Mouse (Mus musculus) midbrain, embryonic 12.5 days (tissue): ENCODE data around the gene Ttc21a. TPM values are rescaled to one million over a fixed set of nuclear protein-coding genes. Genes with fewer than 3 reads are reported as not detected.

Source experiments
- ATAC-seq: fragments of 200-750 bp; cut with Nextera tagmentation; 2 replicates; pipeline ENCODE4 v1.8.0; 2017; ENCODE audit warnings: low read depth, moderate TSS enrichment, moderate library complexity; ENCODE audit not compliant: low FRiP score
- H3K27ac ChIP-seq: fragments of 300-500 bp; sonication (generic); replicated peaks from 2 replicates; pipeline ENCODE4 v1.5.1; 2016; ENCODE audit warnings: mild to moderate bottlenecking
- H3K27me3 ChIP-seq: fragments of 300-500 bp; sonication (generic); 2 replicates; pipeline ENCODE4 v1.6.1; 2016; ENCODE audit warnings: mild to moderate bottlenecking
- H3K36me3 ChIP-seq: fragments of 300-500 bp; sonication (generic); 2 replicates; pipeline ENCODE4 v1.6.1; 2016
- H3K4me1 ChIP-seq: fragments of 300-500 bp; sonication (generic); 2 replicates; pipeline ENCODE4 v1.6.1; 2016
- H3K4me2 ChIP-seq: fragments of 300-500 bp; sonication (generic); replicated peaks from 2 replicates; pipeline ENCODE4 v1.6.1; 2016; ENCODE audit warnings: mild to moderate bottlenecking, moderate library complexity
- H3K4me3 ChIP-seq: fragments of 300-500 bp; sonication (generic); 2 replicates; pipeline ENCODE4 v1.5.1; 2016; ENCODE audit warnings: mild to moderate bottlenecking
- H3K9ac ChIP-seq: fragments of 300-500 bp; sonication (generic); replicated peaks from 2 replicates; pipeline ENCODE4 v1.6.1; 2016; ENCODE audit warnings: mild to moderate bottlenecking, moderate library complexity
- H3K9me3 ChIP-seq: fragments of 300-500 bp; sonication (generic); 2 replicates; pipeline ENCODE4 v1.6.1; 2016; ENCODE audit warnings: mild to moderate bottlenecking
- WGBS: fragments of 180-500 bp; shearing (Covaris S2); methylation state at CpG from one replicate; pipeline ENCODE4 v1.1.7; 2016; 5-methylcytosine and 5-hydroxymethylcytosine counted together
- polyA plus RNA-seq: library from polyadenylated mRNA; unstranded; fragments of >200 nt; fragmentation: Nextera tagmentation; extraction: Ambion mirVana; gene quantifications from 2 replicates; pipeline ENCODE4 v1.2.1, GENCODE M21; 2016

The Ttc21a gene
- polyA plus RNA-seq, 1 experiment from 2014 or later, result 0.22 TPM

DNA sequence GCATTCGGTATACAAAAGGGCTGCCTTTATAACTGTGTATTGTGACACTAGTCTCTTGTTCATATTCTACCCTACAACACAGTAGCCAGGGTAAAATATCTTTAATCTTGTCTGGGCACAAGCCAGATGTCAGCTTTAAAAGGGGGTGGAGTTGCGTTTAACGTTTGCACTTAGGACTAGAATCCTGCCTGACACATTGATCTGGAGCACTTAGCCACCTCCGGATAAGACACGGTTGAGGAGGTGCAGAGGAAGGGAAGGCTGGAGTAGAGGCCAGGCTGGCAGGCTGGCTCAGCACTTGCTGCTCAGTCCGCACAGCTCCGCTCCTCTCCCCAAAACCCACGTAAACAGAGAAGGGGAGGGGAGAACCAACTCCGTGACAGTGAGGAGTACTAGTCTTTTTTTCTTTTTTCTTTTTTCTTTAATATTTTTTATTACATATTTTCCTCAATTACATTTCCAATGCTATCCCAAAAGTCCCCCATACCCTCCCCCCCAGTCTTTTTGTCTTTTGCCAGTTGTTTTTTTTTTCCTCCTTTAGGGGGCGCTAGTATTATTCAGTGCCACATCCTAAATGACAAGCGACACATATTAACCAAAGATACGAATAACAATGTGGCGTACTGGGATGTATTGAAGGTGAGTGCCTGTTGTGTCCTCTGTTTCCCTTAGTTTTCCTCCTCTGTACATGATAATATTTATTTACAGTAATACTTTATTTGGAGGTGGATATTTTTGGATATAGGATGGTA is 24.1 kb upstream of the Ttc21a start:
- Histone ChIP-seq H3K4me3 (no peak overlapping the region), H3K9me3 (no peaks in the 10 kb centered on the region), H3K4me2 (no peak overlapping the region), H3K27me3 (no peaks in the 10 kb centered on the region), H3K36me3 (peaks cover 88% of the 10 kb centered on the region), H3K4me1 (no peaks in the 10 kb centered on the region), H3K27ac (no peak overlapping the region), H3K9ac (no peak overlapping the region)
- ATAC-seq, result no peak
- 74% methylated on average over 13 of the region's 13 CpGs for WGBS

DNA sequence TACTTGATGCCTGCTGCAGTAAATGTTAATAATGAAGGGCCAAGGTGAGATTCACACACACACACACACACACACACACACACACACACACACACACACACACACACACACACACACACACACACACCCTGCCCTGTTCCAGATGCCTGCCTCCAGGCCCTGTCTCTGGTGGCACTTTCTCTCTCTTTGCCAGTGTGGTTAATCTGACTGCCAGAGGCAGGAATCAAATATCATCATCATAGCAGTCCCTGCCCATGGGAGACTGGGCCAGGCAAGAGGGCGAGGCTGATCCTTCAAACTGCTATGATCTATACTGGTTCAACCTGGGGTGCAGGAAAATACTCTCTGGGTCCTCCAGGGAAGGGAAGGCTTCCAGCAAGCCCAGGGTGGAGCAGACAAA is 17.5 kb upstream of the Ttc21a start:
- Histone ChIP-seq H3K4me2 (no peak overlapping the region), H3K27ac (no peak overlapping the region), H3K4me3 (no peak overlapping the region), H3K4me1 (no peaks in the 10 kb centered on the region), H3K36me3 (peaks cover 88% of the 10 kb centered on the region), H3K9me3 (no peaks in the 10 kb centered on the region), H3K9ac (no peak overlapping the region), H3K27me3 (no peaks in the 10 kb centered on the region)
- WGBS, result 83% methylated on average over 1 of the region's 1 CpGs
- no peak for ATAC-seq

DNA sequence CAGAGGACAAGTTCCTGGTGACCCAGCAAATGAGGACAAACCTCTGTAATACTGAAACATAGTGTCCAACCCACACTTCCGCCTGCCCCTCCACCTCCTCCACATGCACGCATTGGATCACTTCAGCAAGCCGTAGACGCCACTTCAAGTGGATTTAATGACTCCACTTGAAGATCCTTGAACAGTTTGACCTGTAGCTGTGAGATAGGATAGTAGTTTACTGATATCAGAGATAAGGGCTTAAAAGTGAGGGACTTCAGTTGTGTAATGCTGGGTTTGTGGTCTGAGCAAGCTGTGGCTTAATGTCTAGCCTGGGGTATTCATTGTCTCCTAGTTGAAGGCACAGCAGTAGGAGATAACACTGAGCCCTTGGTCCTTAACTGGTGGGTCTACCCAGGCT is 13.9 kb upstream of the Ttc21a start:
- Histone ChIP-seq H3K4me1 (no peaks in the 10 kb centered on the region), H3K4me3 (no peak overlapping the region), H3K27me3 (no peaks in the 10 kb centered on the region), H3K9me3 (no peaks in the 10 kb centered on the region), H3K9ac (no peak overlapping the region), H3K4me2 (no peak overlapping the region), H3K27ac (no peak overlapping the region), H3K36me3 (peaks cover 93% of the 10 kb centered on the region)
- 89% methylated on average over 4 of the region's 4 CpGs for WGBS
- no peak for ATAC-seq

DNA sequence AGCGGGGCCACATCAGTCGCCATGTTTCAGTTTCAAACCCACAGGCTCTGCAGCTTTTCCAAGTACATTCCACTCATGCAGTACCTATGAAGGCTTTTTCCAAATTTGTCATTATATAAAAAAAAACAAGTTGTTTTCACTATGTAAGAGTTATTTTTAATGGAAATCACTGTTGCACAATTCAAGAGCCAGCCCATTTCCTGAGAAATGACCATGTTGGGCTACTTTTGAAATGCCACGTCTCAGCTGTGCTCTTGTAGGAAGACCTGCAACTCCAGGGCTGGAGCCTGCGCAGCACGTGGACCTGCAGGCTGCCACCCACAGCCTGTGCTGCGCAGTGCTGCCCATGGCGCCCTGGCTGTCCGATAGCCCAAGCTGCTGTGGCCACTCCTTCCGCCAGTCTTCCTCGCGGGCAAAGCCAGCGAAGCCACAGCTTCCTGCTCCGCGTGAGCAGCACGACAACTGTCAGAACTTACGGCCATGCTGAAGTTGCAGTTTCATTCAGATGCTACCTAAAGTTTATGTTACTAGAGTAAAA is 12.2 kb upstream of the Ttc21a start:
- Histone ChIP-seq H3K9me3 (no peaks in the 10 kb centered on the region), H3K9ac (no peak overlapping the region), H3K4me3 (no peak overlapping the region), H3K27me3 (no peaks in the 10 kb centered on the region), H3K27ac (no peak overlapping the region), H3K4me2 (no peak overlapping the region), H3K36me3 (peaks cover 93% of the 10 kb centered on the region), H3K4me1 (no peaks in the 10 kb centered on the region)
- 96% methylated on average over 16 of the region's 16 CpGs for WGBS
- no peak for ATAC-seq

DNA sequence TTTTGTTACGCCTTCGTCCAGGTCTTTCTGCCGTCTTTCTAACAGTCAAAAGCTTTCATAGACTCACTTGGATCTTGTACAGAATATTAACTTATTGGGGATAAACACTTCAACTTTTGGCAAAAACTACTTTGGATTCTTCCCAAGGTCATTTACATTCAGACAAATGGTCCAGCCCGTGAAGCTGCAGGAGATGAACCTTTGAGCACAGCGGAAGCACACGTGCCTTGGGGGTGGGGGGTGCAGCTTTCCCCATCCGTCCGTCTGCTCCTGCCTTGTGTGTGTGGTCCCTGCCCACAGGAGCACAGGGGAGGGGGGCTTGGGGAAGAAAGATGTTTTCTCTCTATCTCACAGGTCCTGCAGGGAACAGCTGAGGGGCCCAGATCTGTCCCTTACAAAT is 11.7 kb upstream of the Ttc21a start:
- 95% methylated on average over 8 of the region's 8 CpGs for WGBS
- no peaks in the 10 kb centered on the region for H3K9me3 ChIP-seq
- peaks cover 93% of the 10 kb centered on the region for H3K36me3 ChIP-seq
- H3K9ac ChIP-seq, result no peak overlapping the region
- no peak overlapping the region for H3K27ac ChIP-seq
- H3K4me2 ChIP-seq, result no peak overlapping the region
- ATAC-seq, result no peak
- no peak overlapping the region for H3K4me3 ChIP-seq
- H3K4me1 ChIP-seq, result no peaks in the 10 kb centered on the region
- H3K27me3 ChIP-seq, result no peaks in the 10 kb centered on the region

DNA sequence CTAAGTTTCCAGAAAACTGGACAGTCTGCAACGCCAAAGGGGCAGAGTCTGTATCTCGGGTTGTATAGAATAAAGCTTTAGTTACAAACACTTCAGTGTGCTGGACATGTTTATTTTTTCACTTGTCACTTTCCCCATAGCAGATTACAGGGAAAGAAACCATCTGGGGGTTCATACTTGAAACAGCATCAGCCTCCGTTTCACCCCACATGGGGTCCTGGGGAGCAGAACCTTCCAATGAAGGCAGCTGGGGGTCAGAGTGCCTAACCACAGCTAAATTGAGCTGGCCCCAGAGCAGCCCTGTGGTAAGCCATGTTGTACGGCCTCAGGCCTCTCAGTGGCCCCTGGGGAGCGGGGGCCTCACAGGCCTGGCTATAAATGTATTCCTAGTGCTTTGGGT is 10.9 kb upstream of the Ttc21a start:
- Histone ChIP-seq H3K27me3 (no peaks in the 10 kb centered on the region), H3K4me1 (no peaks in the 10 kb centered on the region), H3K27ac (no peak overlapping the region), H3K4me2 (no peak overlapping the region), H3K9me3 (no peaks in the 10 kb centered on the region), H3K9ac (no peak overlapping the region), H3K4me3 (no peak overlapping the region), H3K36me3 (peaks cover 87% of the 10 kb centered on the region)
- 88% methylated on average over 5 of the region's 5 CpGs for WGBS
- ATAC-seq, result no peak

DNA sequence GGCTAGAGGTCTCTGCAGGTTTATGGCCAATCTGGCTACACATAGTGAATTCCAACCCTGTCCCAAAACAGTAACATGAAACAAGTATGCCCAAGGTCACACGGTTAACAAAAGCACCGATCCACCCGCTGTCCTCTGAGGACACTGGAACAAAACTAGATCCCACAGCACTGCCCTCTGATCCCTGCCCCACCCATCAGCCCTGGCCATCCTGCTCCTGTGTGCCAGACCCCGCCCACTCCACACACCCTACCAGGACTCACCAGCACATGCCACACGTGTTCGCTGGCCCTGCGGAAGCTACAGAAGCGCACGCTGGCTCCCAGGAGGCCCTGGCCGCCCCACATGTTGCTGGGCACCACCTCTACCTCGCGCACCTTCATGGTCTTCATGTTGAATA is 5.0 kb upstream of the Ttc21a start:
- Histone ChIP-seq H3K27me3 (no peaks in the 10 kb centered on the region), H3K4me1 (peaks cover 10% of the 10 kb centered on the region), H3K4me2 (no peak overlapping the region), H3K9ac (no peak overlapping the region), H3K27ac (no peak overlapping the region), H3K4me3 (no peak overlapping the region), H3K36me3 (peaks cover 41% of the 10 kb centered on the region), H3K9me3 (no peaks in the 10 kb centered on the region)
- 91% methylated on average over 12 of the region's 12 CpGs for WGBS
- no peak for ATAC-seq

DNA sequence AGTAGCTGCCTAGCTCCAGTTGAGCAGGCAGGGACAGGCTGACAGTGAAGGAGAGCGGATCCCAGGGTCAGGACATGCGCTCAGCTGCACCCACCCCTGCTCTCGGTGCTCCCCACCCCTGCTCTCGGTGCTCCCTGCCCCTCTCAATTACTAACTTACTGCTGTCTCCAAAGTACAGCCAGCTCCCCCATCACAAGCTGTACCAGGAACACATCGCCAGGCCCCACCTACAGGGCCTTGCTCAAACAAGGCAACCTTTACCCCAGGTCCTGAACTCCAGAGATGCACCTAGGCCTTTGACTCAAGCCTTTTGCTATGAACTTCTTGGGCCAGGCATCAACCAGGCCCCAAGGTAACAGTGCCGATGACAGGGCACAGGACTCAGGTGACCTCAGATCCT is 3.7 kb upstream of the Ttc21a start:
- WGBS, result 96% methylated on average over 6 of the region's 6 CpGs

DNA sequence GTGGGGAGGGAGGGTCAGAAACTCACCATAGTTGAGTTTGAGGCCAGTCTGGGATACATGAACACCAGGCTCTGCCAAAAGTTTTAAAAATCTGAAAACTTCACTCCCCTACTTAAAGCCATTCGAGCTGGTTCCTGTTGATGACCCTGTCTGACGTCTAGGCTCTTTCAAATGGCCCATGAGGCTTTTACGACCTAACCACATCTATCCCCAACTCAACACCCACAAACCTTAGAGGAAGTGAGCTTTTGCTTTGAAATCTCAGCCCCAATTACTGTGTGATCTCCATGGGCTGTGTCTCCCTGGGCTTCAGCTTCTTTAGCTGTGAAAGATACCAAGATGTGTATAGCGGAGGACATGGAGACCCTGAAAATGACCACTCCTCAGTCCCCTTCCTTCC is 1.1 kb downstream of the Ttc21a start:
- 80% methylated on average over 4 of the region's 4 CpGs for WGBS
- 0 out of 2 replicates have a peak, but pooled peaks cover 6% of the 10 kb centered on the region for H3K27me3 ChIP-seq

More for the DNA sequence above, 3.7 kb upstream of the Ttc21a start:
- Histone ChIP-seq H3K4me2 (no peak overlapping the region), H3K4me1 (peaks cover 16% of the 10 kb centered on the region), H3K9me3 (no peaks in the 10 kb centered on the region), H3K9ac (no peak overlapping the region), H3K27me3 (0 out of 2 replicates have a peak, but pooled peaks cover 6% of the 10 kb centered on the region), H3K27ac (no peak overlapping the region), H3K36me3 (peaks cover 30% of the 10 kb centered on the region), H3K4me3 (no peak overlapping the region)
- no peak for ATAC-seq

DNA sequence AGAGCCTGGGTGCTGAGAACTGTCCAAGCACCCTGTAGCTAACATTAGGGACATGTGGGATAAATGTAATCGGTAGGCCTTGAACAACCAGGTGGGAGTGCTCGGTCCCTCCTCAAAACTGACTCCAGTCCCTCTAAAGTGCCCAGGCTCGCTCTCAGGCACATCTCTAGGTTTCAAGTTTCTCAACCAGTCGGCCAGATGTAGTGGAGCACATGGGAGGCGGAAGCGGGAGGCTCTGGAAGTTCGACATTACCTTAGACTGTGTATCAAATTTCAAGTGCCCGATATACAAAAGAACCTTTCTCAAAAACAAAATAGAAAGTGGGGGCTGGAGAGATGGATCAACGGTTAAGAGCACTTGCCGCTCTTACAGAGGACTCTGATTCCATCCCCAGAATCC is 2.2 kb downstream of the Ttc21a start:
- 75% methylated on average over 10 of the region's 10 CpGs for WGBS
- ATAC-seq, result no peak
- no peaks in the 10 kb centered on the region for H3K36me3 ChIP-seq
- H3K4me1 ChIP-seq, result peaks cover 16% of the 10 kb centered on the region
- no peak overlapping the region for H3K9ac ChIP-seq
- no peaks in the 10 kb centered on the region for H3K9me3 ChIP-seq
- H3K27ac ChIP-seq, result no peak overlapping the region
- H3K27me3 ChIP-seq, result 0 out of 2 replicates have a peak, but pooled peaks cover 6% of the 10 kb centered on the region
- no peak overlapping the region for H3K4me3 ChIP-seq
- no peak overlapping the region for H3K4me2 ChIP-seq

More for the DNA sequence above, 1.1 kb downstream of the Ttc21a start:
- Histone ChIP-seq H3K4me3 (no peak overlapping the region), H3K36me3 (no peaks in the 10 kb centered on the region), H3K9ac (no peak overlapping the region), H3K9me3 (no peaks in the 10 kb centered on the region), H3K4me1 (peaks cover 16% of the 10 kb centered on the region), H3K27ac (no peak overlapping the region), H3K4me2 (no peak overlapping the region)
- no peak for ATAC-seq

DNA sequence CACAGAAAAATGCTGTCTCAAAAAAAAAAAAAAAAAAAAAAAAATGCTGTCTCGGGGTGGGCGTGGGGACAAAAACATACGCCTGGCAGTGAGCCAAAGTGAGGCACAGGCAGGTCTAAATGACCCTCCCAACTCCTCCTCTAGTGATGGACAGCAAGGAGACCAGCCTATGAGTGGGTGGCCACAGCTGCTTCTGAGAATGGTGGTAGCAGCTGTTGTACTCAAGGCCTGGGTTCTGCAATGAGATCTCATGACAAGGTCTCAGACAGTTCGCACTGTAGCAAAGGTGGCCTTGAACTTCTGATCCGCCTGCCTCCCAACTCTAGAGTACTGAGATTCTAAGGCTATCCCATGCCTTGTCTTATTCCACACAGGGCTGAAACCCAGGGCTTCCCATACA is 4.0 kb downstream of the Ttc21a start:
- Histone ChIP-seq H3K27ac (no peak overlapping the region), H3K4me2 (no peak overlapping the region), H3K9ac (no peak overlapping the region), H3K4me1 (peaks cover 13% of the 10 kb centered on the region), H3K36me3 (no peaks in the 10 kb centered on the region), H3K4me3 (no peak overlapping the region), H3K27me3 (peaks cover 6% of the 10 kb centered on the region; the same call in 1 of the 2 replicates), H3K9me3 (no peaks in the 10 kb centered on the region)
- ATAC-seq, result no peak
- WGBS, result 83% methylated on average over 5 of the region's 5 CpGs

DNA sequence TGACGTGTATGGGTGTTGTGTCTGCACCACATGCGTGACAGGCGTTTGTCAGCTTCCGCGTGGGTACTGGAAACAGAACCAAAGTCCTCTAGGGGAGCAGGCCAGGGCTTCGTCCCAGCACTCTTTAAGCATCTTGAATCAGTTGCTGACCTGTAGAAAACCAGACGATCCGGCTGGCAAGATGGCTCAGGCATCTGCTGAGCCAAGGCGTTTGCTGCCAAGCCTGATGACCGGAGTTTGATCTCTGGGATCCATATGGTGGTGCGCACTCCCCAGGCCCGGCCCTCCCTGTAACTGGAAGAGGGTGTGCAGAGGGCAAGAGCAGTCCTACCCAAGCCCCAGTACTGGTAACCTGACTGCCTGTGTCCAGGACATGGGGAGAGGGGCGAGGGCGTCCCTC is 4.5 kb downstream of the Ttc21a start:
- Histone ChIP-seq H3K36me3 (no peaks in the 10 kb centered on the region), H3K4me2 (no peak overlapping the region), H3K9me3 (no peaks in the 10 kb centered on the region), H3K27ac (no peak overlapping the region), H3K4me1 (peaks cover 8% of the 10 kb centered on the region), H3K27me3 (peaks cover 6% of the 10 kb centered on the region; the same call in 1 of the 2 replicates), H3K4me3 (no peak overlapping the region), H3K9ac (0 out of 2 replicates have a peak overlapping the region, but pooled peaks have one; percentile 28)
- 88% methylated on average over 14 of the region's 14 CpGs for WGBS
- ATAC-seq, result no peak
